Mouse (Mus musculus) hindbrain, embryonic 11.5 days (tissue): ENCODE measurements around the gene Serhl. TPM values are rescaled to one million over a fixed set of nuclear protein-coding genes. Genes with fewer than 3 reads are reported as not detected.

Source experiments
- ATAC-seq: fragments of 200-750 bp; cut with Nextera tagmentation; 2 replicates; pipeline ENCODE4 v1.8.0; 2017; ENCODE audit warnings: mild to moderate bottlenecking, moderate TSS enrichment, moderate library complexity; ENCODE audit not compliant: low FRiP score
- DNase-seq: peaks from one replicate; pipeline ENCODE4 v3.0.0-alpha.2; 2015; ENCODE audit warnings: low spot score
- H3K27ac ChIP-seq: fragments of 300-500 bp; sonication (generic); 2 replicates; pipeline ENCODE4 v1.5.1; 2014; ENCODE audit warnings: mild to moderate bottlenecking, low read depth, low read length
- H3K27me3 ChIP-seq: fragments of 300-500 bp; sonication (generic); 2 replicates; pipeline ENCODE4 v1.6.1; 2014; ENCODE audit warnings: mild to moderate bottlenecking, low read length, moderate library complexity, mixed read lengths; ENCODE audit not compliant: control insufficient read depth, insufficient read depth
- H3K36me3 ChIP-seq: fragments of 300-500 bp; sonication (generic); 2 replicates; pipeline ENCODE4 v1.6.1; 2014; ENCODE audit warnings: mild to moderate bottlenecking, low read length, moderate library complexity, mixed read lengths; ENCODE audit not compliant: control insufficient read depth, insufficient read depth
- H3K4me1 ChIP-seq: fragments of 300-500 bp; sonication (generic); replicated peaks from 2 replicates; pipeline ENCODE4 v1.6.1; 2014; ENCODE audit warnings: low read length, mixed read lengths; ENCODE audit not compliant: control insufficient read depth, insufficient read depth
- H3K4me2 ChIP-seq: fragments of 300-500 bp; sonication (generic); replicated peaks from 2 replicates; pipeline ENCODE4 v1.6.1; 2014; ENCODE audit warnings: mild to moderate bottlenecking, low read depth, low read length
- H3K4me3 ChIP-seq: fragments of 300-500 bp; sonication (generic); 2 replicates; pipeline ENCODE4 v1.5.1; 2014; ENCODE audit warnings: low read depth, low read length
- H3K9ac ChIP-seq: fragments of 300-500 bp; sonication (generic); 2 replicates; pipeline ENCODE4 v1.6.1; 2014; ENCODE audit warnings: low read depth, low read length
- H3K9me3 ChIP-seq: fragments of 300-500 bp; sonication (generic); 2 replicates; pipeline ENCODE4 v1.6.1; 2016; ENCODE audit warnings: low read length; ENCODE audit not compliant: control insufficient read depth
- WGBS: fragments of 180-500 bp; shearing (Covaris S2); extraction: QIAGEN DNeasy Blood & Tissue Kit; methylation state at CpG from one replicate; pipeline ENCODE4 v1.1.7; 2014; 5-methylcytosine and 5-hydroxymethylcytosine counted together
- polyA plus RNA-seq: library from polyadenylated mRNA; unstranded; fragments of >200 nt; fragmentation: Nextera tagmentation; extraction: Ambion mirVana; gene quantifications from 2 replicates; pipeline ENCODE4 v1.2.1, GENCODE M21; 2014

The Serhl gene
- polyA plus RNA-seq, 1 experiment from 2014 or later: 40.2 TPM

DNA sequence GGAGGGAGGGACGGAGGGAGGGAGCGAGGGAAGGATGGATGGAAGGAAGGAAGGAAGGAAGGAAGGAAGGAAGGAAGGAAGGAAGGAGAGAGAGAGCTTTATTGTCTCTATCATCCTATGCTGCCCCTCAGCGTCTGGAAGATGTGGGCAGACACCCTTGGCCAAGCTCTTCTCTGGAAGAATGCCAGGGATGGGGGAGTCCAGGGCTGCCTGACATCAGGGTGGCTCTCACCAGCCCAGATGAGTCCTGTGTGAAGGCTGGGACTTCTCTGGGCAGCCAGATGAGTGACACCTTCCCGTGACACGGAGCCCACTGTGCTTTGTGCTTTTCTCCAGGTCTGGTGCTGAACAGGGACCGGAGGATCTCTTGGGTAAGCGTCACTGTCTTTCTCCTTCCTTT, 22.6 kb downstream of the Serhl start:
- Histone ChIP-seq H3K36me3 (no peaks in the 10 kb centered on the region), H3K9ac (no peak overlapping the region), H3K27me3 (no peaks in the 10 kb centered on the region), H3K4me1 (peaks cover 9% of the 10 kb centered on the region; the same call in 1 of the 2 replicates), H3K9me3 (no peaks in the 10 kb centered on the region), H3K27ac (no peak overlapping the region), H3K4me3 (no peak overlapping the region), H3K4me2 (no peak overlapping the region)
- 83% methylated on average over 5 of the region's 7 CpGs for WGBS
- ATAC-seq (no peak), DNase-seq (no peak)

GRCm38 (mm10) chr15:83112898-83113297, 23.6 kb downstream of the Serhl start:
- no peak overlapping the region for H3K9ac ChIP-seq
- H3K27me3 ChIP-seq: no peaks in the 10 kb centered on the region
- 20% methylated on average over 11 of the region's 11 CpGs for WGBS
- H3K9me3 ChIP-seq: no peaks in the 10 kb centered on the region
- H3K4me1 ChIP-seq: 0 out of 2 replicates have a peak, but pooled peaks cover 5% of the 10 kb centered on the region
- H3K4me2 ChIP-seq: no peak overlapping the region
- ATAC-seq: peak; percentile 52; the same call in 1 of the 2 replicates
- no peak overlapping the region for H3K27ac ChIP-seq
- H3K4me3 ChIP-seq: no peak overlapping the region
- 0 out of 2 replicates have a peak, but pooled peaks cover 3% of the 10 kb centered on the region for H3K36me3 ChIP-seq
- peak; percentile 78 for DNase-seq

- Histone ChIP-seq H3K9ac (no peak overlapping the region), H3K9me3 (no peaks in the 10 kb centered on the region), H3K4me1 (0 out of 2 replicates have a peak, but pooled peaks cover 5% of the 10 kb centered on the region), H3K27ac (0 out of 2 replicates have a peak overlapping the region, but pooled peaks have one; percentile 6), H3K27me3 (no peaks in the 10 kb centered on the region), H3K36me3 (0 out of 2 replicates have a peak, but pooled peaks cover 4% of the 10 kb centered on the region), H3K4me2 (no peak overlapping the region), H3K4me3 (no peak overlapping the region)
- 65% methylated on average over 9 of the region's 9 CpGs for WGBS
- DNase-seq: no peak
- ATAC-seq: no peak
Measured at GRCm38 (mm10) chr15:83114106-83114505, 24.8 kb downstream of the Serhl start.

- no peak for DNase-seq
- H3K9me3 ChIP-seq: no peaks in the 10 kb centered on the region
- H3K4me1 ChIP-seq: 0 out of 2 replicates have a peak, but pooled peaks cover 5% of the 10 kb centered on the region
- H3K36me3 ChIP-seq: 0 out of 2 replicates have a peak, but pooled peaks cover 5% of the 10 kb centered on the region
- no peak overlapping the region for H3K4me3 ChIP-seq
- no peak overlapping the region for H3K9ac ChIP-seq
- H3K27me3 ChIP-seq: no peaks in the 10 kb centered on the region
- WGBS: 37% methylated on average over 6 of the region's 6 CpGs
- no peak overlapping the region for H3K4me2 ChIP-seq
- H3K27ac ChIP-seq: no peak overlapping the region
- ATAC-seq: no peak; the same call in 1 of the 2 replicates
Measured at GRCm38 (mm10) chr15:83115071-83115470, 25.8 kb downstream of the Serhl start.

DNA sequence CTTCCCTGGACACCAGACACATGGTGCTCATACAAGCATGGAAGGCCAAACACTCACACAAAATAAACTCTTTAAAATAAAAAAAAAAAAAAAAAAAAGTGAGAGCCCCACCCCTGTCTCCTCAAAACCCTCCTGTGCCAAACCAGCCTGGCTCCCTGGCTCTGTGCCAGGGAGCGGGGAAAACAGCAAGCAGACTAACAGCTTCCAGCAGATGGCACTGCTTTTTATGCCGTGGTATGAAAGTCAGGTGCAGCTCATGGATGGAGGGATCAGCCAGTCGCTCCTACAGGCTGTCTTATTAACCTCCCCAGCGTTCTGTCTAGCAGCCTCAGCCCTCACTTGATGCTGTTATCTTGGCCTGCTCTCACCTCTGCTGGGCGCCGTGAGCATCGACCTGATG, 29.1 kb downstream of the Serhl start:
- WGBS: 80% methylated on average over 7 of the region's 7 CpGs
- no peak overlapping the region for H3K4me2 ChIP-seq
- DNase-seq: no peak

GRCm38 (mm10) chr15:83121709-83122565, 32.6 kb downstream of the Serhl start:
- Histone ChIP-seq H3K4me2 (peak overlapping the region; percentile 55), H3K4me1 (no peaks in the 10 kb centered on the region), H3K27me3 (no peaks in the 10 kb centered on the region), H3K4me3 (peak overlapping the region; percentile 86), H3K27ac (peak overlapping the region; percentile 74), H3K9ac (peak overlapping the region; percentile 62), H3K9me3 (no peaks in the 10 kb centered on the region), H3K36me3 (0 out of 2 replicates have a peak, but pooled peaks cover 8% of the 10 kb centered on the region)
- peak; percentile 63 for ATAC-seq
- WGBS: 4% methylated on average over 41 of the region's 43 CpGs
- peak; percentile 74 for DNase-seq

More for the DNA sequence above, 29.1 kb downstream of the Serhl start:
- Histone ChIP-seq H3K36me3 (0 out of 2 replicates have a peak, but pooled peaks cover 5% of the 10 kb centered on the region), H3K27me3 (no peaks in the 10 kb centered on the region), H3K9ac (no peak overlapping the region), H3K4me1 (0 out of 2 replicates have a peak, but pooled peaks cover 5% of the 10 kb centered on the region), H3K9me3 (no peaks in the 10 kb centered on the region), H3K27ac (no peak overlapping the region), H3K4me3 (no peak overlapping the region)
- no peak for ATAC-seq

DNA sequence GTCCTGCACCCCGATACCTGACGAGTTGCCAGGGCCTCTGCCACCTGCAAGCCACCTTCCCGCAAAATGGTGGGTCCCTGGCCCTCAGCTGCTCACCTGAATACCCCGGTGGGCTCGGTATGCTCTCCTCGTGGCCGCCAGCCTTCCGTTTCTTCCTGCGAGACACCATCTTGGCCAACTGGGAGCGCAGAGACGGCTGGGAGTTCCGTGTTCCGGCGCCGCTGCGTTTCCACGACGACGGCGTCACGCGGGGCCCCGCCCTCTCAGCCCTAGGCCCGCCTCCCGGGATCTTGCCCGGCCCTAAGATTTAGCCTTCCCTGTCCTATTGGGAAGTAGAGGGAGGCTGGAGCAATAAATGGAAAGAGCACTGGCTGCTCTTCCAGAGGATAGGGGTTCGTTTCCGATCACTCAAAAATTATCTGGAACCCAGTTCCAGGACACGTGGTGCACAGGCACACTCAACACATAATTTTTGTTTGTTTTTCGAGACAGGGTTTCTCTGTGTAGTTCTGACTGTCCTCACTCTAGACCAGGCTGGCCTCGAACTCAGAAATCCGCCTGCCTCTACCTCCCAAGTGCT, 33.4 kb downstream of the Serhl start, which contains the start of gene Rrp7a:
TSS of gene Rrp7a (minus strand) at position 236 of the 580 bp plus-strand sequence.
- Histone ChIP-seq H3K4me1 (no peaks in the 10 kb centered on the region), H3K4me2 (peak within 1 kb of the TSS; percentile 55), H3K9me3 (no peaks in the 10 kb centered on the region), H3K36me3 (0 out of 2 replicates have a peak, but pooled peaks cover 7% of the 10 kb centered on the region), H3K9ac (peak within 1 kb of the TSS; percentile 62), H3K4me3 (peak within 1 kb of the TSS; percentile 86), H3K27ac (peak within 1 kb of the TSS; percentile 74), H3K27me3 (no peaks in the 10 kb centered on the region)
- ATAC-seq (peak; percentile 88), DNase-seq (peak; percentile 92)
- WGBS: 11% methylated on average over 32 of the region's 32 CpGs

GRCm38 (mm10) chr15:83124625-83125024, 35.3 kb downstream of the Serhl start:
- H3K27me3 ChIP-seq: no peaks in the 10 kb centered on the region
- no peaks in the 10 kb centered on the region for H3K9me3 ChIP-seq
- H3K4me1 ChIP-seq: no peaks in the 10 kb centered on the region
- H3K36me3 ChIP-seq: peaks cover 6% of the 10 kb centered on the region; the same call in 1 of the 2 replicates
- ATAC-seq (no peak), DNase-seq (no peak)
- H3K9ac ChIP-seq: no peak overlapping the region
- no peak overlapping the region for H3K4me3 ChIP-seq
- no peak overlapping the region for H3K27ac ChIP-seq
- WGBS: 68% methylated on average over 5 of the region's 5 CpGs
- H3K4me2 ChIP-seq: no peak overlapping the region
